Mouse (Mus musculus) heart, adult 2 months (tissue): Measurements from ENCODE around the gene Gnai2. TPM values are rescaled to one million over a fixed set of nuclear protein-coding genes. Genes with fewer than 3 reads are reported as not detected.

Experiments used
- DNase-seq, 2 experiments: peaks; one replicate each; pipeline ENCODE4 v3.0.0; 2021
- H3K27ac ChIP-seq: fragments of 200-600 bp; 2 replicates; pipeline ENCODE4 v1.8.1; 2022
- H3K27me3 ChIP-seq: fragments of 200-500 bp; 2 replicates; pipeline ENCODE4 v1.6.1; 2012; ENCODE audit warnings: mild to moderate bottlenecking, low read length, inconsistent platforms, mixed read lengths; ENCODE audit not compliant: control insufficient read depth, insufficient read depth
- H3K36me3 ChIP-seq: fragments of 200-500 bp; 2 replicates; pipeline ENCODE4 v1.6.1; 2012; ENCODE audit warnings: low read length, inconsistent platforms; ENCODE audit not compliant: control insufficient read depth, insufficient read depth
- H3K4me1 ChIP-seq: fragments of 200-500 bp; 2 replicates; pipeline ENCODE4 v1.6.1; 2011; ENCODE audit warnings: low read length; ENCODE audit not compliant: control insufficient read depth, insufficient read depth
- H3K4me3 ChIP-seq: fragments of 200-600 bp; 2 replicates; pipeline ENCODE4 v1.8.1; 2022
- H3K79me2 ChIP-seq: fragments of 200-500 bp; replicated peaks from 2 replicates; pipeline ENCODE4 v1.6.1; 2012; ENCODE audit warnings: mild to moderate bottlenecking, inconsistent platforms, low read length, moderate library complexity, mixed read lengths; ENCODE audit not compliant: control insufficient read depth, insufficient read depth
- H3K9ac ChIP-seq: fragments of 200-500 bp; 2 replicates; pipeline ENCODE4 v1.6.1; 2012; ENCODE audit warnings: low read depth, mild to moderate bottlenecking, control low read depth, inconsistent platforms, low read length, mixed read lengths
- CTCF ChIP-seq: fragments of 200-600 bp; IDR thresholded peaks from 2 replicates; pipeline ENCODE4 v1.8.1; 2022; ENCODE audit warnings: antibody characterized with exemption, mild to moderate bottlenecking, moderate library complexity
- EP300 ChIP-seq: fragments of 200-500 bp; IDR thresholded peaks from 2 replicates; pipeline ENCODE4 v1.6.1; 2011; ENCODE audit warnings: low read depth, low read length, control low read depth; ENCODE audit not compliant: insufficient read depth
- POLR2A ChIP-seq: fragments of 200-500 bp; IDR thresholded peaks from 2 replicates; pipeline ENCODE4 v1.6.1; 2011; ENCODE audit warnings: mild to moderate bottlenecking, low read depth, low read length, control low read depth; ENCODE audit not compliant: insufficient read depth
- WGBS: fragments of 180-500 bp; shearing (Covaris S2); methylation state at CpG from one replicate; pipeline ENCODE4 v1.1.7; 2018; 5-methylcytosine and 5-hydroxymethylcytosine counted together
- intact Hi-C: fragments of 180-260 bp; cut with DNase I; formaldehyde crosslinking; loops from one replicate; pipeline ENCODE4 v1.15.1; 2025
- polyA plus RNA-seq: library from polyadenylated mRNA; depleted of rRNA; stranded (reverse); fragments of >200 nt; gene quantifications from 2 replicates; pipeline ENCODE4 v1.2.3, GENCODE M21; 2012
- total RNA-seq, 2 experiments: library from RNA; stranded (reverse); gene quantifications; 2 replicates each; pipeline ENCODE4 v1.2.3; 2021

The Gnai2 gene
- total and polyA plus RNA-seq, 3 experiments = 243 to 311 (median 250) TPM

DNA sequence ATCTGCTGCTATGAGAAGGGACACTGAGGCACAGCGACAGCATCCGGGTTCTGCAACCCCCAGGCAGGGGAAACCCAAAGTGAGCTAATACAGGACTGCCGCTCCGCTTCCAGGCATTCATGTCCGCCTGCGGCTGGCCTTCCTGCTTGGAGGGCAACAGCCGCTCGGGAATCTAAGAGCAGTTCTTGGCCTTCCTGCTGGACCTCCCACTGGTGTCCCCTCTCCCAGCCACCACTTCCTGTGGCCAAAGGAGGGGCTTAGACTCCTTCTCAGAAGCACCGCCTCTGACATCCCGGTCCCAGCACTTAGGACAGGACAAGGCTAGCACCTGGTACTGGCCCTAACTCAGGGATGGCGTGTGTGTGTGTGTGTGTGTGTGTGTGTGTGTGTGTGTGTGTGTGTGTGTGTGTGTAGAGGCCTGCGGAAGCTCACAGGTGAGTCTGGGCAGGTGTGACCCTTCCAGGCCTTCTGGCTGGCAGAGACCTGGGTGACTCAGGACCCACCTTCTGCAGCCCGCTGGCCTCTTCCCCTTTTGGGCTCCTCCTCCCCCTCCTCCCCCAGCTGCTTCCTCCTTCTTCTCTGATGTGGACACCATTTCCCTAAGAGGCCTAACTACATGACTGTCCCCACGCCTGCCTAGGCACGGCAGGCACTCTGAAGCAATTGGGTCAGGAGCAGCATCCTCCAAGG is 6.3 kb downstream of the Gnai2 start:
- TF ChIP-seq CTCF = no peak
- 0 out of 2 replicates have a peak, but pooled peaks have one; percentile 31 for TF ChIP-seq POLR2A
- TF ChIP-seq EP300 = 0 out of 2 replicates have a peak, but pooled peaks have one; percentile 62
- H3K27me3 ChIP-seq = no peaks in the 10 kb centered on the region
- intact Hi-C loops = no loop called here
- H3K27ac ChIP-seq = peak overlapping the region; percentile 97
- peak overlapping the region; percentile 35 for H3K4me3 ChIP-seq
- H3K36me3 ChIP-seq = peaks cover 9% of the 10 kb centered on the region
- peak overlapping the region; percentile 31 for H3K9ac ChIP-seq
- peak; percentile 77 to 82 for DNase-seq
- H3K4me1 ChIP-seq = peaks cover 54% of the 10 kb centered on the region
- H3K79me2 ChIP-seq = peaks cover 6% of the 10 kb centered on the region
- WGBS = 35% methylated on average over 15 of the region's 15 CpGs

DNA sequence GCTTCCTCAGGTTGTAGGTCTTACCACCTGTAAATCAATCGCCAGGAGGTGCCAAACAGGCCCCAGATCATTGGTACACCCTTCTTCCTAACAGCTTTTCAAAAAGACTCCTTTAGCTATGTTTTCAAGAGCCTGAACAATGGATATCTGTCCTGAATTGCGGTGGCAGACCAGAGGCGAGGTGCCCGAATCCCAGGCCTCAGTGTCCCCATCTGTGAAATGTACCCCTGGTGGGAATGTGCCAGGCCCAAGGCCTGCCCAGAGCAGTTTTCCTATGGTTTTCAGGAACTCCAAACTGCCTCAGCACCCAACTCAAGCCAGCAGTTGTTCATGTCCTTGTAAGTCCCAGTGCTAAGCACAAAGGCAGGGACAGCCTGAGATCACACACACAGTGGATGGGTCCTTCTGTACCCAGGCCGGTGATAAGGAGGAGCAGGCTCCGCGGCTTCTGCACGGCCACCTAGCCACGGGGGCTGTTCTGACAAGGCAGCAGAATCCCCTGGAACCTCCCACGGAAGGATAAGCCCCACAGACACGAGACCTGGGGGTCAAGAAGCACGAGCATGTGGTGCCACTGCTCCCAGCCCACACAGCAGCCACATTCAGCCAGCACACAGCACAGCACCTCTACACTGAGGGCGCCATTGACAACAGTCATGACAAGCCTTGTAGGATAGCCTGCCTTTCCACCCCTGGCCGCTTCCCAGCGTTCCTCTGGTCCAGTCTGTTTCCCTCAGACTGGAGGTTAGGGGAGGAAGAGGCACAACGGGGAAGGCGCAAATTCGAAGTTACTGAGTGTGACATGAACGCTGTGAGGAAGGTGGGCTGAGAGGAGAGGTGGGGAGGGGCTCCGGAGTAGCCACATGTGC is 7.5 kb downstream of the Gnai2 start:
- intact Hi-C loops = no loop called here
- WGBS = 22% methylated on average over 20 of the region's 20 CpGs
- peak overlapping the region; percentile 35 for H3K4me3 ChIP-seq

DNA sequence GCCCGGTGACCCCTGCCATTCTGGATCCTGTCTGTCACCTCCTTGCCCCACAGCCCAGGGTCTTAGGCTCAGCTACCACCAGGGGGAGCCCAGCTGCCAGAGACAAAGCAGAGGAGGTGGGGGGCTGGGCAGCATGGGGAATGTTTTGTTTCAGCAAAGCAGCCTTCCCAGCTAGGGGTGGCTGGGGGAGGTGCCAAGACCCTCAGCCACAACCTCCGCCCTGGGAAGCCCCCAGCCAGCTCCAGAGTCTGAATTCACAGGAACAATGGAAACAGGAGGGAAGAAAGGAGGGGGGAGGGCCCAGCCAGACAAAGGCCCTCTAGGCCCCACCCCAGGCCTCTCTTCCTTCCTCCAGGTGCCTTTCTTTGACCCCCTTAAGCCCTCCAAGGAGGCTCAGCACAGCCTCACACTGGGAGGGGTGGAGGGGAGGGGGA is 8.3 kb downstream of the Gnai2 start:
- Histone ChIP-seq H3K79me2 (peaks cover 4% of the 10 kb centered on the region), H3K4me1 (peaks cover 49% of the 10 kb centered on the region), H3K9ac (peak overlapping the region; percentile 44), H3K27ac (peak overlapping the region; percentile 87), H3K4me3 (peak overlapping the region; percentile 17; the same call in 1 of the 2 replicates), H3K27me3 (no peaks in the 10 kb centered on the region), H3K36me3 (peaks cover 10% of the 10 kb centered on the region)
- 0% methylated on average over 2 of the region's 2 CpGs for WGBS
- intact Hi-C loops = loop anchor here (1.0 kb wide), 1 partner anchor 17 kb away; no protein-coding TSS in a partner anchor
- DNase-seq = peak; percentile 84 to 87
- TF ChIP-seq CTCF = peak; percentile 92
- TF ChIP-seq POLR2A = no peak
- TF ChIP-seq EP300 = 0 out of 2 replicates have a peak, but pooled peaks have one; percentile 38

More for the DNA sequence above, 7.5 kb downstream of the Gnai2 start:
- Histone ChIP-seq H3K4me1 (peaks cover 55% of the 10 kb centered on the region), H3K27ac (peak overlapping the region; percentile 87), H3K9ac (peak overlapping the region; percentile 57), H3K79me2 (peaks cover 6% of the 10 kb centered on the region), H3K36me3 (peaks cover 11% of the 10 kb centered on the region), H3K27me3 (no peaks in the 10 kb centered on the region)
- peak in 1 of 2 experiments; percentile 45 for DNase-seq
- TF ChIP-seq CTCF (no peak), EP300 (no peak), POLR2A (no peak)

DNA sequence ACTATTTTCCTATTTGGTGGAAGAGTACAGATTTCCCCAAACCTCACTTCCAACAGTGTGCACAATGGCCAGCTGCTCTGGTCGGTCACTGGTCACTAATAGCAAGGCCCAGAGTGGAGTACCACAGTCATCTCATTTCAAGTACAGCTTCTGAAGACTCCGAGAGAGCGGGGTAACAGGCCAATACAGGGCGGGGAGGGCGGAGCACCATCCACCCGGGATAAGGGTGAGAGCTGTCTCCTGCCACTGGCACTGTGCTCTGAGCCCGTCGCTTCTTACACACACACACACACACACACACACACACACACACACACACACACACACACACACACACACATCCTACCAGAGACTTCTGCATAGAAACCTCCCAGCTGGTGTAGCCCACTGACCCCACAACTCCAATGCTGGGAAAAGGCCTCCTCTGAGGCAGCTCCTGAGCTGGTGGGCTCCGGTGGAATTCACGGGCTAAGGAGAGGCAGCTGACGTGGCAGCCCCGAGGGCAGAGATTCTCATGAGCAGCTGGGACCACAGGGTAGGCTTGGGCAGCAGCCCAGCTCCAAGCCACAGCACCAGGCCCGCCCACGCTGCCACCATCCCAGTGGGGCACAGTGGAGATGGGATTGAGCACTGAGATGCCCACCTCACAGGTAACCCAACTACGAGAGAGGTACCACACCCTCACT is 8.9 kb downstream of the Gnai2 start:
- DNase-seq = peak; percentile 17 to 33
- intact Hi-C loops = loop anchor here (1.0 kb wide), 1 partner anchor 18 kb away; no protein-coding TSS in a partner anchor
- Histone ChIP-seq H3K4me3 (peak overlapping the region; percentile 17; the same call in 1 of the 2 replicates), H3K27me3 (no peaks in the 10 kb centered on the region), H3K4me1 (peaks cover 46% of the 10 kb centered on the region), H3K9ac (peak overlapping the region; percentile 44), H3K79me2 (peaks cover 4% of the 10 kb centered on the region), H3K36me3 (peaks cover 12% of the 10 kb centered on the region), H3K27ac (peak overlapping the region; percentile 89)
- 31% methylated on average over 15 of the region's 15 CpGs for WGBS
- no peak for TF ChIP-seq POLR2A
- no peak for TF ChIP-seq CTCF
- no peak for TF ChIP-seq EP300

DNA sequence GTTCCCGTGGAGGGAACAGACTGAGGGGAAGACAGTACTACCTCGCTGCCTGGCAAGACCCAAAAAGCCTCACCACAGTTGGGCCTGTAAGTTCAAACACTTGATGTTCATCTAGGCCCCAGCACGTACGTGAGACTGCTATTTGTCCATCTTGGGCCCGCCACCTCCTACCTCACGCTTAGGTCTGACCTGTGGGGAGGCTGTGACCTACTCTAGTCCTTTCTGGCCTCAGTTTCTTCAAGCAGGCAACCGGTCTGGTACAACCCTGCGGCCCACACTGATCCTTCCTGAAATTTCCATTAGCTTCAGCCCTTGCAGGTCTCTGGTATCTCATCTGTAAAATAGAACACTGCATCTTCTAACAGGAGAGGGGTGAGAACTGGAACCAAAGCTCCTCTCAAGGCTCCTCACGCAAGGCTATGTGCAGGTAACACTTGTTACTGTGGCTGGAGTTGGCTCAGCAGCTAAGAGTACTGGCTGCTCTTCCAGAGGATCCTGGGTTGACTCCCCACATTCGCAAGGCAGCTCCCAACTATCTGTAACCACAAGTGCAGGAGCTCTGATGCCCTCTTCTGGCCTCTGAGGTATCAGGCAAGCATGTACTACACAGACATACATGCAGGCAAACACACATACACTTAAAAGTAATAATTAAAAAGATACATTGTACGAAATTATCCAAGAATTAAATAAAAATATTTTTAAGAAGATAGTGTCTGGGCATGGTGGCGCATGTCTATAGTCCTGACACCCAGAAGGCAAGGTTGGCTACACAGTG is 9.6 kb downstream of the Gnai2 start:
- H3K4me1 ChIP-seq = peaks cover 50% of the 10 kb centered on the region
- peak; percentile 24 to 31 for DNase-seq

More for the DNA sequence above, 9.6 kb downstream of the Gnai2 start:
- 71% methylated on average over 12 of the region's 12 CpGs for WGBS
- no peak for TF ChIP-seq POLR2A
- TF ChIP-seq CTCF = peak; percentile 53
- Histone ChIP-seq H3K79me2 (peaks cover 4% of the 10 kb centered on the region), H3K9ac (no peak overlapping the region), H3K27me3 (no peaks in the 10 kb centered on the region), H3K36me3 (peaks cover 12% of the 10 kb centered on the region), H3K4me3 (no peak overlapping the region; the same call in 1 of the 2 replicates), H3K27ac (peak overlapping the region; percentile 89)
- intact Hi-C loops = loop anchor here (1.0 kb wide), 1 partner anchor 19 kb away; no protein-coding TSS in a partner anchor
